Mouse (Mus musculus) olfactory bulb, adult 2 months (tissue): ENCODE measurements around the gene Abat.
"Not testable (repeated sequence)": the region's sequence is repeated elsewhere in the genome, so short reads cannot be mapped to it uniquely, and the experiment has no call there.

Experiments
- CTCF ChIP-seq: fragments of 200-500 bp; IDR thresholded peaks from 2 replicates; pipeline ENCODE4 v1.5.1; 2012; ENCODE audit warnings: low read depth, mild to moderate bottlenecking, low read length, moderate library complexity; ENCODE audit not compliant: insufficient read depth
- POLR2A ChIP-seq: fragments of 200-500 bp; IDR thresholded peaks from 2 replicates; pipeline ENCODE4 v1.6.1; 2012; ENCODE audit warnings: mild to moderate bottlenecking, low read depth, low read length, moderate library complexity; ENCODE audit not compliant: insufficient read depth

DNA sequence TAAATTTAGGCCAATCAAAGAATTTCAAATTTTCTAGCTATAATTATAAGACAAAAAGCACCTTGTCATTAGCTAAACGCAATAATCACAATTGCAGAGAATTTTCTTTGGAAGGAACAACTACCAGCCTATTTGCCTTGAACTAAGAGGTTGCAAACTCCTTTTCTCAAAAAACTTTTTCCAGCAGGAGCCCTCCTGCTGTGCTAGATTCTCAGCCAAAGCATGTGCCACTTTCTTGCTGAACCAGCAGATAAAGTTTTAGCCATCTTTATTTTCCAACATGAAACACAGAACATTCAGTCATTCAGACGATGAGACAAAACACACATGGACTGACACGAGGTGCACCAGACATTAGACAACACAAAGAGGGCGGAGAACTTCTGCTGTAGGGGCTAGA is 48.6 kb downstream of the Abat start:
- not testable (repeated sequence) for TF ChIP-seq POLR2A, CTCF
